Mouse (Mus musculus): Measurements from ENCODE around the gene Gm527. TPM values are rescaled to one million over a fixed set of nuclear protein-coding genes. Genes with fewer than 3 reads are reported as not detected.

Gm527 gene
- polyA plus RNA-seq (2012; ENCODE audit: insufficient read depth, low replicate concordance) = 0.10 TPM in 1 of 2 replicates, not detected in the other

- peak within 1 kb of the TSS; percentile 96 for H3K4me3 ChIP-seq (replicated peaks)
- no peaks in the 10 kb centered on the region for H3K9me3 ChIP-seq
- H3K27me3 ChIP-seq (replicated peaks) = peaks cover 7% of the 10 kb centered on the region
- peaks cover 10% of the 10 kb centered on the region; the same call in 1 of the 2 replicates for H3K4me1 ChIP-seq
- no peaks in the 10 kb centered on the region for H3K36me3 ChIP-seq (replicated peaks; ENCODE audit: low read length)
- no peak for TF ChIP-seq GATA1 (IDR thresholded peaks at IDR 0.05; ENCODE audit: borderline replicate concordance, low read length)
- TF ChIP-seq FLI1 (IDR thresholded peaks at IDR 0.05; ENCODE audit: low read length) = peak; percentile 48; the same call in 1 of the 2 replicates
These were observed at the start of gene Gm527 for GRCm38 (mm10) chr12:64917578-64918471. TSS of gene Gm527 (plus strand) at chr12:64917906.

- TF ChIP-seq GATA1 (IDR thresholded peaks at IDR 0.05; ENCODE audit: borderline replicate concordance, low read length) (no peak), FLI1 (IDR thresholded peaks at IDR 0.05; ENCODE audit: low read length) (no peak)
- no peak overlapping the region for H3K4me3 ChIP-seq (replicated peaks)
These were observed 46.6 kb upstream of the Gm527 start for GRCm38 (mm10) chr12:64871103-64871502.

GRCm38 (mm10) chr12:64897060-64897730 is 20.5 kb upstream of the Gm527 start:
- no peaks in the 10 kb centered on the region for H3K36me3 ChIP-seq (replicated peaks; ENCODE audit: low read length)
- no peaks in the 10 kb centered on the region for H3K4me1 ChIP-seq
- no peak overlapping the region for H3K4me3 ChIP-seq (replicated peaks)
- no peaks in the 10 kb centered on the region for H3K27me3 ChIP-seq (replicated peaks)
- no peak for TF ChIP-seq GATA1 (IDR thresholded peaks at IDR 0.05; ENCODE audit: borderline replicate concordance, low read length)
- TF ChIP-seq FLI1 (IDR thresholded peaks at IDR 0.05; ENCODE audit: low read length) = no peak
- no peaks in the 10 kb centered on the region for H3K9me3 ChIP-seq

More at GRCm38 (mm10) chr12:64871103-64871502, 46.6 kb upstream of the Gm527 start:
- Histone ChIP-seq H3K9me3 (peaks cover 4% of the 10 kb centered on the region; the same call in 1 of the 2 replicates), H3K27me3 (replicated peaks) (no peaks in the 10 kb centered on the region), H3K36me3 (replicated peaks; ENCODE audit: low read length) (no peaks in the 10 kb centered on the region), H3K4me1 (no peaks in the 10 kb centered on the region)

GRCm38 (mm10) chr12:64902506-64902905 is 15.2 kb upstream of the Gm527 start:
- no peaks in the 10 kb centered on the region for H3K9me3 ChIP-seq
- H3K4me3 ChIP-seq (replicated peaks) = no peak overlapping the region
- TF ChIP-seq FLI1 (IDR thresholded peaks at IDR 0.05; ENCODE audit: low read length) = no peak
- no peak for TF ChIP-seq GATA1 (IDR thresholded peaks at IDR 0.05; ENCODE audit: borderline replicate concordance, low read length)
- no peaks in the 10 kb centered on the region for H3K36me3 ChIP-seq (replicated peaks; ENCODE audit: low read length)
- no peaks in the 10 kb centered on the region for H3K27me3 ChIP-seq (replicated peaks)
- H3K4me1 ChIP-seq = no peaks in the 10 kb centered on the region

- Histone ChIP-seq H3K27me3 (replicated peaks) (no peaks in the 10 kb centered on the region), H3K4me1 (no peaks in the 10 kb centered on the region), H3K36me3 (replicated peaks; ENCODE audit: low read length) (no peaks in the 10 kb centered on the region), H3K4me3 (replicated peaks) (no peak overlapping the region), H3K9me3 (no peaks in the 10 kb centered on the region)
- TF ChIP-seq GATA1 (IDR thresholded peaks at IDR 0.05; ENCODE audit: borderline replicate concordance, low read length) = no peak
- no peak for TF ChIP-seq FLI1 (IDR thresholded peaks at IDR 0.05; ENCODE audit: low read length)
These were observed 14.5 kb upstream of the Gm527 start for GRCm38 (mm10) chr12:64903186-64903585.

- no peak for TF ChIP-seq FLI1 (IDR thresholded peaks at IDR 0.05; ENCODE audit: low read length)
- TF ChIP-seq GATA1 (IDR thresholded peaks at IDR 0.05; ENCODE audit: borderline replicate concordance, low read length) = no peak
- Histone ChIP-seq H3K27me3 (replicated peaks) (peaks cover 5% of the 10 kb centered on the region), H3K4me1 (peaks cover 6% of the 10 kb centered on the region; the same call in 1 of the 2 replicates), H3K36me3 (replicated peaks; ENCODE audit: low read length) (no peaks in the 10 kb centered on the region), H3K9me3 (no peaks in the 10 kb centered on the region), H3K4me3 (replicated peaks) (no peak overlapping the region)
These were observed 4.7 kb upstream of the Gm527 start for GRCm38 (mm10) chr12:64912996-64913395.

- Histone ChIP-seq H3K4me3 (replicated peaks) (no peak overlapping the region), H3K4me1 (peaks cover 11% of the 10 kb centered on the region; the same call in 1 of the 2 replicates), H3K27me3 (replicated peaks) (peaks cover 7% of the 10 kb centered on the region), H3K9me3 (no peaks in the 10 kb centered on the region), H3K36me3 (replicated peaks; ENCODE audit: low read length) (no peaks in the 10 kb centered on the region)
- TF ChIP-seq FLI1 (IDR thresholded peaks at IDR 0.05; ENCODE audit: low read length) = no peak
- TF ChIP-seq GATA1 (IDR thresholded peaks at IDR 0.05; ENCODE audit: borderline replicate concordance, low read length) = no peak
These were observed 971 bp upstream of the Gm527 start for GRCm38 (mm10) chr12:64916735-64917134.

GRCm38 (mm10) chr12:64937493-64937892 is 19.8 kb downstream of the Gm527 start:
- Histone ChIP-seq H3K27me3 (replicated peaks) (no peaks in the 10 kb centered on the region), H3K4me3 (replicated peaks) (no peak overlapping the region), H3K9me3 (no peaks in the 10 kb centered on the region), H3K4me1 (peaks cover 4% of the 10 kb centered on the region), H3K36me3 (replicated peaks; ENCODE audit: low read length) (peaks cover 19% of the 10 kb centered on the region)
- no peak for TF ChIP-seq FLI1 (IDR thresholded peaks at IDR 0.05; ENCODE audit: low read length)
- no peak for TF ChIP-seq GATA1 (IDR thresholded peaks at IDR 0.05; ENCODE audit: borderline replicate concordance, low read length)

GRCm38 (mm10) chr12:64964560-64964959 is 46.9 kb downstream of the Gm527 start:
- Histone ChIP-seq H3K9me3 (no peaks in the 10 kb centered on the region), H3K4me1 (peaks cover 23% of the 10 kb centered on the region), H3K27me3 (replicated peaks) (no peaks in the 10 kb centered on the region), H3K4me3 (replicated peaks) (peak overlapping the region; percentile 94), H3K36me3 (replicated peaks; ENCODE audit: low read length) (no peaks in the 10 kb centered on the region)
- TF ChIP-seq FLI1 (IDR thresholded peaks at IDR 0.05; ENCODE audit: low read length) = no peak
- no peak for TF ChIP-seq GATA1 (IDR thresholded peaks at IDR 0.05; ENCODE audit: borderline replicate concordance, low read length)

All from megakaryocyte, embryonic 14.5 days (primary cell).